Mouse (Mus musculus): ENCODE measurements at regions not wholly inside any gene's neighbourhood (a gene's known extent, or its start where the extent isn't known, plus 50 kb on each side); places are given as distances from the start of the nearest gene placed in this dataset.

GRCm38 (mm10) chr4:34462591-34462990 lies 88.1 kb upstream of the Akirin2 start:
- ATAC-seq (ENCODE audit: extremely low read depth, insufficient number of reproducible peaks, low FRiP score, poor library complexity, severe bottlenecking): no peak

GRCm38 (mm10) chr4:34465845-34466244 lies 84.9 kb upstream of the Akirin2 start:
- no peak for ATAC-seq (ENCODE audit: extremely low read depth, insufficient number of reproducible peaks, low FRiP score, poor library complexity, severe bottlenecking)

GRCm38 (mm10) chr4:34466309-34466708 lies 84.4 kb upstream of the Akirin2 start:
- ATAC-seq (ENCODE audit: extremely low read depth, insufficient number of reproducible peaks, low FRiP score, poor library complexity, severe bottlenecking): no peak

DNA sequence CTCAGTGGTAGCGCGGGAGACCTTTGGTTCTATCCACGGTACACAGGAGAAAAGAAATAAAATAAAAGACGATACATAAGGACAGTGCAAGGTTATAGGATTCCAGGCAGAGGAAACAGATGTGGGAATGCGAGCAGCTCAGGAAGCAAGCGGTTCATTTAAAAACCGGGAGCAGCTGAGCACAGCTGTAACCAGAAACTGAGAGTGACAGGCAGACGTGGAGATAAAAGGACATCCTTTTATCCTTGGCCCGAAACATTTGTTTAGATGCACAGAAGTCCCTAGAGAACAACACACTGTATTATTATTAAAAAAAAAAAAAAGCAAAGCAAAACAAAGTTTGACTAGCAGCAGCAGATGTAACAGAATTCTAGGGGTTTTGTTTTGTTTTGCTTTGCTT lies 82.6 kb upstream of the Akirin2 start:
- no peak for ATAC-seq (ENCODE audit: extremely low read depth, insufficient number of reproducible peaks, low FRiP score, poor library complexity, severe bottlenecking)

GRCm38 (mm10) chr4:34475792-34476448 lies 74.8 kb upstream of the Akirin2 start:
- no peak for ATAC-seq (ENCODE audit: extremely low read depth, insufficient number of reproducible peaks, low FRiP score, poor library complexity, severe bottlenecking)

DNA sequence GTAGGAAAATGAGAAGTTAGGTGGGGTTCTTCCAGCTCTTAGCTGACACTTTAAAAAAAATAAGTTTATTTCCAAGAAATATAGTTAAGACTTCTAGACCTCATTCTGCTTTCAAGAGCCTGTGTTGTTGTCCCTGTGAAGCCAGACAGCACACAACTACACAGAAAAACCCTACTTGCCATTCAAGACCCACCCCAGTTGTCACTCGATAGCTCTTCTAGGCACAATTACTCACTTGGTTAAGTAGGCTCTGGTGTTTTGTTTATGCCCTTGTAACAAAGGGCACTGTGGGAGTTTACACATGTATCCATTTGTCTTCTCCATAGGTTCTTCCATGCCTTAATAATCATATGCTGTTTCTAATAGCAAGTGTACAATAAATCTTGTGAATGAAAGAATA lies 66.5 kb upstream of the Akirin2 start:
- no peak for ATAC-seq (ENCODE audit: extremely low read depth, insufficient number of reproducible peaks, low FRiP score, poor library complexity, severe bottlenecking)

DNA sequence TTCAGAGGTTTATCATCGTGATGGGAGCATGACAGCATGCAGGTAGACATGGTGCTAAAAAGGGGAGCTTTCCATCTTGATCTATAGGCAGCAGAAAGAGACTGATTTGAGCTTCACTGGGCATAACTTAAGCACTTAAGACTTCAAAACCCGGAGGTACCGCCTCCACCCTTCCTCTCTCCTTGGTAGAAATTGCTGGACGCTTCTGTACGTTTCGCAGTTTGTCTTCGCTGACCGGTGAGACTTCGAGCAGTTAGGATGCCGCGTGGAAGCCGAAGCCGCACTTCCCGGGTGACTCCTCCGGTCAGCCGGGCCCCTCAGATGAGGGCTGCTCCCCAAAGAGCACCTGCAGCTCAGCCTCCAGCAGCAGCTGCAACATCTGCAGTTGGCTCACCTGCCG lies 65.2 kb upstream of the Akirin2 start:
- ATAC-seq (ENCODE audit: extremely low read depth, insufficient number of reproducible peaks, low FRiP score, poor library complexity, severe bottlenecking): no peak

GRCm38 (mm10) chr4:34494961-34495723 lies 55.6 kb upstream of the Akirin2 start:
- no peak for ATAC-seq (ENCODE audit: extremely low read depth, insufficient number of reproducible peaks, low FRiP score, poor library complexity, severe bottlenecking)

- no peak for ATAC-seq (ENCODE audit: extremely low read depth, insufficient number of reproducible peaks, low FRiP score, poor library complexity, severe bottlenecking)
Measured at GRCm38 (mm10) chr4:34498325-34498724, 52.4 kb upstream of the Akirin2 start.

GRCm38 (mm10) chr4:34498781-34499180 lies 52.0 kb upstream of the Akirin2 start:
- no peak for ATAC-seq (ENCODE audit: extremely low read depth, insufficient number of reproducible peaks, low FRiP score, poor library complexity, severe bottlenecking)

DNA sequence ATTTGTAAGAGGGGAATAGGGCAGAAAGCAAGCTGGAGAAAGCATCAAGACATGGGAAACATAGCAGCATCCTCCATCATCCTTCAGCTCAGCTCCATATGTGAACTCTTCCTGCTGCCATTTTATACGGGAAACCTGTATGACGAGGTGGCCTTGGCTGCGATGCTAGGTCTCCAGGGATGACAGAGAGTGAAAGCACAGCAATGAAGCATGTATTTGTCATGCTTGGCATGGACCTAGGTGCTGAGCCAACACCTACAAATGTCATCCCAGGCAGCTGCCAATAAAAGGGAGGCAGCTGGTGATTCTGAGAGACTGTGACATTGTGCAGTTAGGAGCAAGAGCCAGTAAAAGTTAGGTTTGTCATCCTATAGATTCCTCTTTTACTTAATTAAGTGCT lies 51.0 kb upstream of the Akirin2 start:
- ATAC-seq (ENCODE audit: extremely low read depth, insufficient number of reproducible peaks, low FRiP score, poor library complexity, severe bottlenecking): no peak

Data from neutrophil, adult 5-6 weeks (primary cell).